Mouse (Mus musculus): ENCODE data around the gene Znrf2. TPM values are rescaled to one million over a fixed set of nuclear protein-coding genes. Genes with fewer than 3 reads are reported as not detected.

Znrf2 gene
- total RNA-seq, 2 experiments from 2014 or later = 12.6 to 14.9 TPM

DNA sequence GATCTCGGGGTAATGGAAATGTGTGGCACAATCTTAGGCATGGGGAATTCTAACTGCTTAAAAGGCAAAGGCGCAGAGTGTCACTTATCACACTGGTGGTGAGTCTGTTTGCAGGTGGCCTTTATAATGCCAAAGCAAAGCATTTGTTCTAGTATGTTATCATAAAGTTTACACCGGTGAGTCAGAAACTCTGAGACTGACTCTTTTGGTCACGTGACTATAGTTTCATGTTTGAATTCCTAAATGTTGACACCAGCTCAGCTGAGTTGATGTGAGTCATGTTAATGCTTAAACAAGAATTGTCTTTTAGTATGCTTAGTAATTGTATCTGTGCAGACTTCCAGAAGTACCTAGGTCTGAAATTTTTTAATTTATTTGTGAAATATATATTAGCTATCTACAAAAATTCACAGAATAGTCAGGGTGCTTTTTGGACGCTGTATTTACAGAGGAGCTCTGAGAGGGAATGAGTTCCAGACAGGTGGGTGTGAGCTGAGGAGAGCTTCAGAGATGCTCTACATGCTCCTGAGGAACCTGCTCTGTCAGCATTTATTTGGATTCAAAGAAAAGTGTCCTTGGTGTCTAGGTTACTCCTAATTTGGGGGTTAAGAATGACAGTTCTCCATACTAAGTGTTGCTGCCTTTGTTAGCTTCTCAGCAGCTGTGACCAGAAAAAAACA is 50.2 kb downstream of the Znrf2 start:
- intact Hi-C loops (cut with DNase I) = loop anchor here (5.0 kb wide), 1 partner anchor 35 kb away; no protein-coding TSS in a partner anchor
- TF ChIP-seq CTCF (IDR thresholded peaks at IDR 0.05) = no peak
- H3K4me3 ChIP-seq = no peak overlapping the region
- no peak for DNase-seq
- H3K27ac ChIP-seq = no peak overlapping the region

- Histone ChIP-seq H3K27ac (no peak overlapping the region), H3K4me3 (no peak overlapping the region)
- intact Hi-C loops (cut with DNase I) = loop anchor here (5.0 kb wide), 1 partner anchor 35 kb away; no protein-coding TSS in a partner anchor
- DNase-seq = no peak
- no peak for TF ChIP-seq CTCF (IDR thresholded peaks at IDR 0.05)
Measured at GRCm38 (mm10) chr6:54867411-54867745, 50.7 kb downstream of the Znrf2 start.

DNA sequence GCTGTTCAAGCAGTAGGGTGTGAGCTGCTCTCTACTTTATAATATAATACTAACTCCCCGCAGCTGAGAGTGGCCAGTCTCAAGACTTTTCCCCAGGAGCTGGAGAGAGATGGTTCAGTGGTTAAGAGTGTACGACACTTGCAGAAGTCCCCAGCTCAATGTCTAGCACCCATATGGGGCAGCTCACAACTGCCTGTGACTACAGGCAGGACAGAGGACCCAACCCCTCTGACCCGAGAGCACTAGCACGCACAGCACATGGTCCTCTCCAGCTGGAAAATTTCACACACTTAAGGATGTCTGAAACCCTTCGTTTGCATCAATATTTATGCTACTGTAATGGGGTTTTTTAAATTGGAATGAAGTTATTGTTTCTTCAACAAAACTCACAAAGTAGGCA is 56.3 kb downstream of the Znrf2 start:
- DNase-seq = no peak
- no peak for TF ChIP-seq CTCF (IDR thresholded peaks at IDR 0.05)

DNA sequence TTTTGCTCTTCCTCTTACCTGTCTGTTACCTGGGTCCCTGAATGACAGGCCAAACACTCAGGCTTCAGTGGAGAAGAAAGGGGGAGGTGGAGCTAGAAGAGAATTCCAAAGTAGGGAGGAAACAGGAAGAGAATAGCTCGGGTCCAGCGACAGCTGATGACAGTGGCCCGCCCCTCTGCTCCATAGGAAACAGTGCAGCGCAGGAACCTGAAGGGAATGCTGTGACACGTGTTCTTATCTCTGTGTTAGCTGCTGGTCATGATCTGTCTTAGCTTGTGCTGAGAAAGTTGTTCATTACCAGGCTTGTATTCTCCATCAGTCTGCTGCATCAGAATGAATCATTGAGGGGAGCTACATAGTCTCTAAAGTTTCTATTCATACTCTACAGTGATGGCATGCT is 60.1 kb downstream of the Znrf2 start:
- TF ChIP-seq CTCF (IDR thresholded peaks at IDR 0.05) = no peak
- DNase-seq = no peak
- H3K27ac ChIP-seq = no peak overlapping the region
- intact Hi-C loops (cut with DNase I) = no loop called here
- no peak overlapping the region for H3K4me3 ChIP-seq

More for the DNA sequence above, 56.3 kb downstream of the Znrf2 start:
- Histone ChIP-seq H3K27ac (no peak overlapping the region), H3K4me3 (no peak overlapping the region)
- intact Hi-C loops (cut with DNase I) = no loop called here

DNA sequence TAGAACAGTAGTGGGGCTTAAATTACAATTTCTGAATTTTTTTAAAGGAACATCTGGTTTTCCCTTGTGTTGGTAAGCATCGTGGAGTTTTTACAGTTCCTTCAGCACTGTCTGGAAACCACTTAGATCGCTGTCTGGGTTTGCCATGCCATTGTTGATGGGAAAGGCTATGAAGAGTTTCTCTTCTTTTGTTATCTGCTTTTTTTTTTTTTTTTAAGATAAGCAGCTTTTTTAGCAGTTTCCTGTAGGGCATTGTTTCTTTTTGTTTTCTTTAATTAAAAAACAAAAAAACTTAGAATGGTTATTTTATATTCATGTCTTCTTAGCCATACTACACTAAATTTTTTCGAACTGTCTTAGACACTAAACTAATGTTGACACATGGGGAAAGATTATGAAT is 60.9 kb downstream of the Znrf2 start:
- Histone ChIP-seq H3K4me3 (no peak overlapping the region), H3K27ac (no peak overlapping the region)
- DNase-seq = no peak
- intact Hi-C loops (cut with DNase I) = loop anchor here (2.0 kb wide), 1 partner anchor 61 kb away; the partner anchor contains the start of gene Znrf2
- no peak for TF ChIP-seq CTCF (IDR thresholded peaks at IDR 0.05)

GRCm38 (mm10) chr6:54878546-54878945 is 61.8 kb downstream of the Znrf2 start:
- intact Hi-C loops (cut with DNase I) = loop anchor here (2.0 kb wide), 1 partner anchor 62 kb away; the partner anchor contains the start of gene Znrf2
- DNase-seq = no peak
- no peak for TF ChIP-seq CTCF (IDR thresholded peaks at IDR 0.05)
- Histone ChIP-seq H3K4me3 (no peak overlapping the region), H3K27ac (no peak overlapping the region; the same call in 1 of the 2 replicates)

DNA sequence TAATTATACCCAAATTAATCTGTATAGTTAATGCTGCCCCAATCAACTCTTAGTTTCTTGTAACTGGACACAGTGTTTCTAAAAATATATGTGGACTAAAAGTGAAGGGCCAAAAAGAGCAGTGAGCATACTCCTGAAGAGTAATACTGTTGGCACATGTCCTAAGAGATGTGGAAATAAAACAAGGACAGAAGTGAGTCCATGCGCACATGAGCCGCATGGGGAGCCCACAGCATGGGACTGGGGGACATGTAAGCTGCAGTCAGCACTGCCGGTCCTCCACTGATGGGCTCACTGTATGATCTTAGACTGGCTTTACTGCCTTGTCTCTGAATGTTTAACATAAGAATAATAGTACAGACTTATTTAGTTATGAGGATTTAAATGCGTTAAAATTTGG is 63.4 kb downstream of the Znrf2 start:
- peak; percentile 69 for DNase-seq
- peak overlapping the region; percentile 75 for H3K27ac ChIP-seq
- no peak overlapping the region for H3K4me3 ChIP-seq
- intact Hi-C loops (cut with DNase I) = no loop called here
- peak; percentile 24; the same call in 1 of the 2 replicates for TF ChIP-seq CTCF (IDR thresholded peaks at IDR 0.05)

DNA sequence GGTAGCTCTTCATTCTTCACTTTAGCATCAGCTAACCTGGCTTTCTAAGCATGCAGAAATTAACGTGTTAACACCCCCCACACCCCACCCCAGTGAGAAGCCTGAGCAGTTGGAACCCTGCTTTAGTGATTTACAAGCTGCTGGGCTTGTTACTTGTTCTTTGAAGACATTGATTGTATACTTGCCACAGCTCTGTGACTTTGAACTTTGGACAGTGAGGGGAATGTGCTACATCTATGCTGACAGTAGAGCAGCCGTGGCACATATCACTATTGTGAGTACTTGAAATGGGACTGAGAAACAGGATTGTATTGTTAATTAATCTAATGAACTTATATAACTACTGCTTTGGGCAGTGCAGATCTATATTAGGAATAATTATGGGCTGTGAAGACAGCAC is 66.7 kb downstream of the Znrf2 start:
- DNase-seq = no peak
- no peak for TF ChIP-seq CTCF (IDR thresholded peaks at IDR 0.05)
- Histone ChIP-seq H3K27ac (no peak overlapping the region), H3K4me3 (no peak overlapping the region)
- intact Hi-C loops (cut with DNase I) = no loop called here

GRCm38 (mm10) chr6:54886195-54886594 is 69.5 kb downstream of the Znrf2 start:
- intact Hi-C loops (cut with DNase I) = no loop called here
- H3K27ac ChIP-seq = no peak overlapping the region
- TF ChIP-seq CTCF (IDR thresholded peaks at IDR 0.05) = no peak
- no peak for DNase-seq
- H3K4me3 ChIP-seq = no peak overlapping the region

- H3K27ac ChIP-seq = no peak overlapping the region
Measured at GRCm38 (mm10) chr6:54890221-54890620, 73.5 kb downstream of the Znrf2 start.

DNA sequence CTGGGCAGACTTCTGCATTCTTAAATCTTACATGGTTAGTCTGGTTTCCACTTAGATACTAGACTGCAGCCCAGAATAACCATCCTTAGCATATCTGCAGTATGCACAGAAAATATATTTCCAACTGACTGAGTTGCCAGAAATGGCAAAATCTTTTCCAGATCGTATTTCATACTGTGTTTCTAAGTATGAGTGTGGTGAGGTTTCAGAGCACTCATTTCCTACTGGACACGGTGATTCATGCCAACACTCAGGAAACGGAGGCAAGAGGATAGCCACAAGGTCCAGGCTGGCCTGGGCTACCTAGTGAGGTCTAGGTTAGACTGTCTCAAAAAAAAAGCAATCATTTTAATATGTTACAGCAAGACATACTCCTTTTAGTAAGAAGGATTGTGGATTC is 74.7 kb downstream of the Znrf2 start:
- intact Hi-C loops (cut with DNase I) = no loop called here
- DNase-seq = no peak
- Histone ChIP-seq H3K27ac (no peak overlapping the region), H3K4me3 (no peak overlapping the region)
- TF ChIP-seq CTCF (IDR thresholded peaks at IDR 0.05) = no peak

More at GRCm38 (mm10) chr6:54890221-54890620, 73.5 kb downstream of the Znrf2 start:
- no peak for TF ChIP-seq CTCF (IDR thresholded peaks at IDR 0.05)
- H3K4me3 ChIP-seq = no peak overlapping the region
- DNase-seq = no peak
- intact Hi-C loops (cut with DNase I) = no loop called here

- intact Hi-C loops (cut with DNase I) = loop anchor here (5.0 to 10.0 kb wide), 2 partner anchors 83 to 195 kb away; partner anchors contain the start of gene Znrf2
- no peak for TF ChIP-seq CTCF (IDR thresholded peaks at IDR 0.05)
- no peak overlapping the region for H3K4me3 ChIP-seq
- H3K27ac ChIP-seq = no peak overlapping the region
- DNase-seq = no peak
Measured at GRCm38 (mm10) chr6:54900256-54900655, 83.5 kb downstream of the Znrf2 start.

DNA sequence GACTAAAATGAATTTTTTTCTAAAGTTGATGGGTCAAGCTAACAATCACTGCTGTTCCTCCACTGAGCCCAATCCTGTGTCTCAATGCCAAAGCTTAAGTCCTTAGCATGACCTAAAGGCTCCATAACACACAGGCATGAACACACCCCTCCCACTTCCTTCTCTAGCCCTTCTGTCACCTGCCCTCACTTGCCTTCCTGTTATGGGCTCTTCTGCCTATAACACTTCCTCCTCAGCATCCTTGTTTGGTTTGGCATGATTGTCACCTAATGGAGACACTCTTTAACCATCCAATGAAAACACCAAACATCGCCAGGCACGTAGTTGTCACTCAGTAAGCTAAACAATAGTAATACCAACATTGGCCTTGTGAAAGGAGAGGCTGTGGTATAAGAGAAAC is 85.8 kb downstream of the Znrf2 start:
- no peak overlapping the region for H3K4me3 ChIP-seq
- H3K27ac ChIP-seq = peak overlapping the region; percentile 50; the same call in 1 of the 2 replicates
- no peak for TF ChIP-seq CTCF (IDR thresholded peaks at IDR 0.05)
- intact Hi-C loops (cut with DNase I) = loop anchor here (5.0 to 10.0 kb wide), 2 partner anchors 85 to 198 kb away; partner anchors contain the start of gene Znrf2
- DNase-seq = no peak
